Mouse (Mus musculus): ENCODE results near the gene Mrps23.

DNA sequence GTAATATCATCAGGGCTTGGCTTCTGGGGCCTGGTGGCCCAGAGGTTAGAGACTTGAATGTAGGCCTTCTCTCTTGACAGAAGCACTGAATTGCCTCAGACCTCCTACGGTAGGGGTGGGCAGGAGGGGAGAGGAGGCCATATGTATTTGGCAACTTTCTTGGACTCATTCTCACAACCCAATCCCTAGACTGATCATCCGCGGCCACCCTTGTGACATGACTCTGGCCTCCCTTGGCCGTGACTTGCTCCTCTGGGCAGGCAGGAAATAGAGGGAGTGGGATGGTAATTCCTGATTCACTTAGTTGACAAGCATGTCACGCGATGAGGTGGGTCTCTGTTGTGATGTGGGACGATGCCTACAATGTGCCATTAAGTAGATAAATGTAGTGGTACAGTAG, 37.7 kb upstream of the Mrps23 start:
- TF ChIP-seq EP300 (IDR thresholded peaks at IDR 0.05; ENCODE audit: insufficient read depth, low read depth, low read length) (no peak), POLR2A (IDR thresholded peaks at IDR 0.05; ENCODE audit: insufficient read depth, low read depth, low read length) (no peak), CTCF (IDR thresholded peaks at IDR 0.05) (no peak)
